Mouse (Mus musculus) left cerebral cortex, postnatal 36 days (tissue): ENCODE measurements at regions not wholly inside any gene's neighbourhood (a gene's known extent, or its start where the extent isn't known, plus 50 kb on each side); places are given as distances from the start of the nearest gene placed in this dataset.

ENCODE experiments used
- DNase-seq, 2 experiments: peaks; one replicate each; pipeline ENCODE4 v3.0.0; 2021 to 2022; ENCODE audit warnings: low spot score in 2 of 2, mixed read lengths in 1 of 2
- intact Hi-C: fragments of 180-260 bp; cut with DNase I; formaldehyde crosslinking; loops from one replicate; pipeline ENCODE4 v1.15.1; 2025

- intact Hi-C loops, result loop anchor here (5.0 kb wide), 1 partner anchor 47 kb away; no protein-coding TSS in a partner anchor
- DNase-seq, result peak; percentile 79 to 83
Measured at GRCm38 (mm10) chr6:31220184-31220931, 178.2 kb upstream of the Mkln1 start.

GRCm38 (mm10) chr6:31221490-31221889, 177.0 kb upstream of the Mkln1 start:
- peak in 1 of 2 experiments; percentile 34 for DNase-seq

DNA sequence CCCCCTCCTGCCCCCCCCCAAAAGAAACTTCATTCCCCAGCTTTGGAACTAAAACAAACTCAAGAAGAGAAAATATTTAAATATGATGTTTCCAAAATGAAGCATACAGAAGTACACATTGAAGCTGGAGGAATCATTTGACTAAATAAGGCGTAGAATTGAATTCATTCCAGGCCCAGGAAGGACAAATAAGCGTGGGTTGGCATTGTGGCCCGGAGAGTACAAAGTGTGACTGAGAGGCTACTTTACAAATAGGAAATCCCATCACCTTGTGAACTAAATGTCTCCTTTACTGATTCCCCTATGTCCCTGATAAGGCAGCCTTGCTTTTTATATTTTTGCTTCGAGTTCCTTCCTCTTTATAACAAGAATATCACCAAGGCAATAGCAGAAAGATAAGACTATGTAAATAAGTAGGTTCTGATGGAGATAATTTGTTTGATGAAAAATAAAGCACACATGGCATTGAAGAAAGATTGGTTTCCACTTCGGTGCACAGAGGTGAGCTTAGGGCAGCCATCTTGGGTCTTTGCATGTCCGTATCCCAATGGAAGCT, 176.4 kb upstream of the Mkln1 start:
- DNase-seq, result no peak
- intact Hi-C loops, result loop anchor here (5.0 kb wide), 1 partner anchor 45 kb away; no protein-coding TSS in a partner anchor

More at GRCm38 (mm10) chr6:31221490-31221889, 177.0 kb upstream of the Mkln1 start:
- intact Hi-C loops, result loop anchor here (5.0 kb wide), 1 partner anchor 46 kb away; no protein-coding TSS in a partner anchor

GRCm38 (mm10) chr6:31227406-31227805, 171.1 kb upstream of the Mkln1 start:
- no peak for DNase-seq
- intact Hi-C loops, result no loop called here

DNA sequence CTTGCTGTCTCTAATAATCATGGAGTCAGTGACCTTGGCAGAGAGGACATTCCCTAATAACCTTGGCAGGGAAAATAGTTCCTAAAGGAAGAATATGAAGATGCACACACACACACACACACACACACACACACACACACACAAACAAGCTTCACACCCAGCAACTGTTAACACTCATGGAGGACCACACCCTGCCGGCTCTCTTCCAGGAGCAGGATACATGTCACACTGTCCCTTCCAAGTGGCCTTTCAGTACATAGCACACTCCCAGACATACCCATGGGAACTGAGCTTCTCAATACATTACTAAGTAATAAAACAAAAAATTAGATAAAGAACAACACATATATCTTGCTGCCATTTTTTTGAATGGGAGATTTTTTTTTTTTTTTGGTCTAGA, 170.5 kb upstream of the Mkln1 start:
- intact Hi-C loops, result no loop called here
- no peak for DNase-seq

DNA sequence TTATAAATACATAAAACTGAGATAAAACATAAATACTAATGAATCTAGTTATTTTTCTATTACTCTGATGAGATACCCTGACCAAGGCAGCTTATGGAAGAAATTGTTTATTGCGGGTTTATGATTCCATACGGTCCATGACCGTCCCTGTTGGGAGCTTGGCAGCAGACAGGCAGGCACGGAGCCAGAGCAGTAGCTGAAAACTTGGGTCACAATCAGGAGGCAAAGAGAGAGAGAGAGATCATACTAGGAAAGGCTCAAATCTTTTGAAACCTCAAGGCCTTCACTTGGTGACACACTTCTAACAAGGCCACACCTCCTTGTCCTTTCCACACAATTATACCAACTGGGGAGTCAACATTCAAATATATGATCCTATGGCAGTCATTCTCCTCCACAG, 166.7 kb upstream of the Mkln1 start:
- intact Hi-C loops, result no loop called here
- DNase-seq, result no peak

GRCm38 (mm10) chr6:31233252-31233993, 165.1 kb upstream of the Mkln1 start:
- DNase-seq, result no peak

GRCm38 (mm10) chr6:31240051-31240450, 158.5 kb upstream of the Mkln1 start:
- intact Hi-C loops, result no loop called here
- no peak for DNase-seq

More at GRCm38 (mm10) chr6:31233252-31233993, 165.1 kb upstream of the Mkln1 start:
- intact Hi-C loops, result no loop called here

DNA sequence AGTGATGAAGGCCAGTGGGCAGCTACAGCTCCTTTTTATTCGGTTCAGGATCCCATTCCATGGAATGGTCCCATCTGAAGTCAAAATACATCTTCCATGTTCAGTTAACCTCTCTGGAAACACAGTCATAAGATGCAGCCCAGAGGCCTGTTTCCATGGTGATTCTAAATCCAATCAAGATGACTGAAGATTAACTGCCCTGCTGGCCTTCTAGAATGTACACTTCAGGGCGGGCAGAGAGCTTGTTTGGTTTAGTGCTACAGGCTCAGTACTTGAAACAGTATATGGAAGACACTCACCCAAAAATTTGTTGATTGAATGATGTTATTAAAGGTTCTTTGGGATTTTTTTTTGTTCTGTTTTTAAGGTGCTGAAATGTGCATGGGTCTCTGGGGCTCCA, 148.0 kb upstream of the Mkln1 start:
- intact Hi-C loops, result no loop called here
- DNase-seq, result no peak

- intact Hi-C loops, result no loop called here
- DNase-seq, result no peak
Measured at GRCm38 (mm10) chr6:31253251-31253935, 145.1 kb upstream of the Mkln1 start.

- intact Hi-C loops, result no loop called here
- no peak for DNase-seq
Measured at GRCm38 (mm10) chr6:31260645-31261345, 137.7 kb upstream of the Mkln1 start.

- intact Hi-C loops, result no loop called here
- no peak for DNase-seq
Measured at GRCm38 (mm10) chr6:31261797-31262540, 136.6 kb upstream of the Mkln1 start.

- intact Hi-C loops, result no loop called here
- DNase-seq, result no peak
Measured at GRCm38 (mm10) chr6:31262651-31263050, 135.9 kb upstream of the Mkln1 start.

DNA sequence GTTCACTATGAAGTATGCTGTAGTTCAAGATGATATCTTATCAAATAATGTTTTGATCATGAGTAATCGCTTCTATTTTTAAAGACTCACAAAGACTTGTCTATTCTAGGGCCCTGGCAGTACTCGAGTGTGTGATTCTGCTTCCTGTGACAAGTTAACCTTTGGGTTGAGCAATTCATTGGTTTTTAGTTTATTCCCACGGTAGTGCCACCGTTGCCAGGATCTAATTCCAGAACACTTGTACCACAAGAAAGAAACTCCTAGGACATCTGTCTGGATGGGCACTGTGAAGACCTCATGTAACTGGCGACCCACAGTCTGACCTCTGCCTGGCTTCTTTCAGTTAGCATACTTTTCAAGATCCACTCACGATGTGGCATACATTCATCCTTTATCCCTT, 134.7 kb upstream of the Mkln1 start:
- intact Hi-C loops, result no loop called here
- no peak for DNase-seq

DNA sequence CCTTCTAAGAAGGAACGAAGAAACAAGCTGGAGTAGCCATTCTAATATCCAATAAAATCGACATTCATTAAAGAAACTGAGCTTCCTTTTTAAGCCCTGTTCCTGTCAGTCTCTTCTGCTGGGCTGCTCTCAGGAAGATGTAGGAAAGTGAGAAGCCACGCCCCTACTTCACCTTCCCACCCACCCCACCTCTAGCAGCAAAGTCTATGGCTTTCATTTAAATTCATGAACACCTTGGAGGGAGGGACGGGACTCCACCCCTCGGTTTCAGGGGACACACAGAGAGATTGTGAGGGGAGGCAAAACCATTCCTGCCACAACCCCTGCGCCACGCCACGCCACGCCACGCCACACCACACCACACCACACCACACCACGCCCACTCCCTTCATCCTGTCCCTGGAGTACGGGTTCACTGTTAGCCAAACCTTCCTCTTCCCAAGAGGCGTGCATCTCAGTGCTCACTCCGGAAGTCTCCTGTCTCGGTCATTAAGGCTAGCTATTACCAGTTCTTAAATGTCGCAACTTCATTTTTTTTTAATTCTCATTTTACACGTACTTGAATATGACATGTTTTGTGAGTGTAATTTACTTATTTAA, 132.0 kb upstream of the Mkln1 start:
- intact Hi-C loops, result loop anchor here (5.0 kb wide), 1 partner anchor 44 kb away; no protein-coding TSS in a partner anchor
- DNase-seq, result no peak

- intact Hi-C loops, result loop anchor here (5.0 kb wide), 1 partner anchor 46 kb away; no protein-coding TSS in a partner anchor
- no peak for DNase-seq
Measured at GRCm38 (mm10) chr6:31268057-31268456, 130.5 kb upstream of the Mkln1 start.

DNA sequence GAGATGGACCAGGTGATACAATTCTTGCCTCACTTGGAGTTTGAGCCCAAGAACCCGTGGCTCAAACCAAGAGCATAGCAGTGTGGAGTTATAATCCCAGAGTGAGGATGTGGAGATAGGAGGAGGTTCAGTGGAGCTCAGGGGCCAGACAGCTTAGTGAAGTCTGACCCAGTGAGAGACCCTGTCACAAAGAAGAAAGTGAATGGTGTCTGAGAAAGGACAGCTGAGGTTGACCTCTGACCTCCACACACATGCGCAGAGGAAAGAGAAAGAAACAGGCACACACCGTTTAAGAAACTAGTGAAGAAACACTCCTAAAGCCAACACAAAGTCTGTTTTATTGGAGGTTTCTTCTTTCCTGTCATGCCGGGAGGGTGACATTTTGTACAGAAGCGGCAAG, 124.7 kb upstream of the Mkln1 start:
- DNase-seq, result no peak
- intact Hi-C loops, result no loop called here

- intact Hi-C loops, result no loop called here
- no peak for DNase-seq
Measured at GRCm38 (mm10) chr6:31274236-31274635, 124.3 kb upstream of the Mkln1 start.
